Comparison of ENCODE assay signal across 9 mouse cellular contexts in the genomic region with DNA sequence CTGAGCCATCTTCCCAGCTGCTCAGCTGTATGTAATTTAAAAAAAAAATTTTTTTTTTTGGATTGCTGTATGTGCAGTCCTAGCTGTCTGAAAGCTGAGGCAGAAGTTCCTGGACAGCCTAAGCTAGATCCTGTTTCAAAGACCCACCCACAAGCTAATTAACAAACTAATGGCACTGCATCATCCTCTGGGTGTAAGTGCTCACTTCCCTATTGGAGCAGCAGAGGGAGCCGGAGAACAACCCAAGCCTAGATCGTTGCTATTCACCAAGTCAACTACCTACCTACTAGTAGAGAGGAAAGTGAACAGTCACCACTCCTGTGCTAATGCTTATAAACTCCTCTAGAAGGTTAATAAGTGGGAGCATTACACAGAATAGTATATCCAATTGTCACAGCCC. TPM values are rescaled to one million over a fixed set of nuclear protein-coding genes. Genes with fewer than 3 reads are reported as not detected.
DNase-seq lines count a peak whose midpoint lies in the region; ATAC-seq lines count a peak whose summit lies in the region.
"Had no signal": no experiment of that assay in that cellular context is flagged by ENCODE, and none has a peak within 500 bp of the region (broad histone marks: within the 10 kb centered on the region; RNA-seq: fewer than 3 reads in every experiment).

No protein-coding gene starts in this region.

- H3K4me1 ChIP-seq in midbrain, embryonic 14.5 days (ENCODE audit: control insufficient read depth, insufficient read depth, low read length), result peaks cover 9% of the 10 kb centered on the region; the same call in 1 of the 2 replicates
- H3K4me1 ChIP-seq in midbrain, embryonic 11.5 days (ENCODE audit: control insufficient read depth, insufficient read depth, low read length), result peaks cover 11% of the 10 kb centered on the region
- peaks cover 4% of the 10 kb centered on the region; the same call in 1 of the 2 replicates for H3K4me1 ChIP-seq in hindbrain, embryonic 10.5 days (replicated peaks)

- H3K27ac ChIP-seq in midbrain, embryonic 14.5 days (replicated peaks; ENCODE audit: low read depth, low read length), result no peak overlapping the region
- no peak overlapping the region for H3K27ac ChIP-seq in midbrain, embryonic 11.5 days (ENCODE audit: low read depth, low read length)
- no peak overlapping the region for H3K27ac ChIP-seq in hindbrain, embryonic 10.5 days

- no peaks in the 10 kb centered on the region for H3K27me3 ChIP-seq in midbrain, embryonic 14.5 days (ENCODE audit: control insufficient read depth, insufficient read depth, low read length)
- no peaks in the 10 kb centered on the region for H3K27me3 ChIP-seq in midbrain, embryonic 11.5 days (ENCODE audit: control insufficient read depth, insufficient read depth, low read length)
- H3K27me3 ChIP-seq in hindbrain, embryonic 10.5 days (ENCODE audit: insufficient read depth, poor library complexity, severe bottlenecking), result no peaks in the 10 kb centered on the region
- H3K27me3 ChIP-seq: megakaryocyte, embryonic 14.5 days had no signal

- H3K4me2 ChIP-seq in midbrain, embryonic 14.5 days (ENCODE audit: low read length), result no peak overlapping the region
- H3K4me2 ChIP-seq in midbrain, embryonic 11.5 days, result no peak overlapping the region

- no peaks in the 10 kb centered on the region for H3K9me3 ChIP-seq in midbrain, embryonic 14.5 days (ENCODE audit: control insufficient read depth, low read length)
- no peaks in the 10 kb centered on the region for H3K9me3 ChIP-seq in midbrain, embryonic 11.5 days (ENCODE audit: control insufficient read depth, low read length)
- no peaks in the 10 kb centered on the region for H3K9me3 ChIP-seq in hindbrain, embryonic 10.5 days
- H3K9me3 ChIP-seq: megakaryocyte, embryonic 14.5 days had no signal

- DNase-seq in midbrain, embryonic 14.5 days, result peak; percentile 75
- DNase-seq in midbrain, embryonic 11.5 days (ENCODE audit: low spot score, missing footprints), result no peak
- peak; percentile 84 for DNase-seq in brain, adult 2 months (ENCODE audit: low read depth, low spot score)
- DNase-seq in hindbrain, embryonic 10.5 days (ENCODE audit: low spot score), result peak; percentile 35
- peak; percentile 55 to 66 for DNase-seq in kidney, postnatal 4 days
- DNase-seq in lung, postnatal 10 days, result peak; percentile 73
- peak; percentile 32 to 41 for DNase-seq in spleen, postnatal 36 days (ENCODE audit: low spot score in 2 of 2)

- H3K36me3 ChIP-seq in midbrain, embryonic 14.5 days (ENCODE audit: control insufficient read depth, insufficient read depth, low read length), result peaks cover 89% of the 10 kb centered on the region
- H3K36me3 ChIP-seq in midbrain, embryonic 11.5 days (ENCODE audit: control insufficient read depth, insufficient read depth, low read length), result peaks cover 16% of the 10 kb centered on the region
- H3K36me3 ChIP-seq in hindbrain, embryonic 10.5 days, result peaks cover 99% of the 10 kb centered on the region

- whole genome bisulfite sequencing in midbrain, embryonic 14.5 days, result 62% methylated on average over 2 of the region's 2 CpGs
- WGBS in midbrain, embryonic 11.5 days, result 73% methylated on average over 2 of the region's 2 CpGs
- WGBS in hindbrain, embryonic 10.5 days, result 69% methylated on average over 2 of the region's 2 CpGs

- H3K9ac ChIP-seq in midbrain, embryonic 14.5 days (replicated peaks; ENCODE audit: low read length), result no peak overlapping the region
- H3K9ac ChIP-seq in midbrain, embryonic 11.5 days (ENCODE audit: low read length), result no peak overlapping the region

- H3K4me3 ChIP-seq in midbrain, embryonic 14.5 days (replicated peaks; ENCODE audit: low read depth, low read length), result no peak overlapping the region
- H3K4me3 ChIP-seq in midbrain, embryonic 11.5 days (ENCODE audit: low read depth, low read length), result no peak overlapping the region
- no peak overlapping the region for H3K4me3 ChIP-seq in hindbrain, embryonic 10.5 days
- H3K4me3 ChIP-seq: megakaryocyte, embryonic 14.5 days had no signal

- no peak for ATAC-seq in midbrain, embryonic 14.5 days (ENCODE audit: low FRiP score, low TSS enrichment)
- no peak for ATAC-seq in midbrain, embryonic 11.5 days (ENCODE audit: low FRiP score)
- peak; percentile 87 for ATAC-seq in erythroblast, adult 5-6 weeks (replicated peaks; ENCODE audit: low FRiP score, poor library complexity, severe bottlenecking)

RNA-seq across cellular contexts. Expression of gene Fcho2, which starts 52.6 kb away (rescaled TPM):
- 22.4 and 23.6 TPM in 2 replicates for polyA plus RNA-seq in midbrain, embryonic 14.5 days (2014; fragmentation: Nextera tagmentation; extraction: Ambion mirVana)
- polyA plus RNA-seq in midbrain, embryonic 11.5 days (2014; fragmentation: Nextera tagmentation; extraction: Ambion mirVana), result 23.4 and 28.9 TPM in 2 replicates
- total RNA-seq in erythroblast, adult 5-6 weeks (2015; ENCODE audit: low replicate concordance), result 476 and 552 TPM in 2 replicates
- total RNA-seq in erythroblast, adult 5-6 weeks (2017; ENCODE audit: low replicate concordance), result 565 and 622 TPM in 2 replicates
- polyA plus RNA-seq in hindbrain, embryonic 10.5 days (2016; fragmentation: Nextera tagmentation; extraction: Ambion mirVana), result 23.5 and 27.3 TPM in 2 replicates

RNA-seq across cellular contexts. Expression of gene Tnpo1, which starts 58.4 kb away (rescaled TPM):
- polyA plus RNA-seq in midbrain, embryonic 14.5 days (2014; fragmentation: Nextera tagmentation; extraction: Ambion mirVana), result 56.4 and 63.5 TPM in 2 replicates
- polyA plus RNA-seq in midbrain, embryonic 11.5 days (2014; fragmentation: Nextera tagmentation; extraction: Ambion mirVana), result 63.1 and 70.5 TPM in 2 replicates
- 52.5 and 54.4 TPM in 2 replicates for total RNA-seq in erythroblast, adult 5-6 weeks (2015; ENCODE audit: low replicate concordance)
- 54.3 and 70.1 TPM in 2 replicates for total RNA-seq in erythroblast, adult 5-6 weeks (2017; ENCODE audit: low replicate concordance)
- polyA plus RNA-seq in hindbrain, embryonic 10.5 days (2016; fragmentation: Nextera tagmentation; extraction: Ambion mirVana), result 72.9 and 74.6 TPM in 2 replicates
